Mouse (Mus musculus) lung, adult 18-20 months (tissue): ENCODE results near the gene Eomes.
A peak's percentile ranks its signal among the peaks of the same experiment; 100 is the strongest.

Source experiments
- DNase-seq, 2 experiments: peaks; one replicate each; pipeline ENCODE4 v3.0.0; 2022; ENCODE audit warnings: mixed read lengths in 2 of 2

Eomes gene

DNA sequence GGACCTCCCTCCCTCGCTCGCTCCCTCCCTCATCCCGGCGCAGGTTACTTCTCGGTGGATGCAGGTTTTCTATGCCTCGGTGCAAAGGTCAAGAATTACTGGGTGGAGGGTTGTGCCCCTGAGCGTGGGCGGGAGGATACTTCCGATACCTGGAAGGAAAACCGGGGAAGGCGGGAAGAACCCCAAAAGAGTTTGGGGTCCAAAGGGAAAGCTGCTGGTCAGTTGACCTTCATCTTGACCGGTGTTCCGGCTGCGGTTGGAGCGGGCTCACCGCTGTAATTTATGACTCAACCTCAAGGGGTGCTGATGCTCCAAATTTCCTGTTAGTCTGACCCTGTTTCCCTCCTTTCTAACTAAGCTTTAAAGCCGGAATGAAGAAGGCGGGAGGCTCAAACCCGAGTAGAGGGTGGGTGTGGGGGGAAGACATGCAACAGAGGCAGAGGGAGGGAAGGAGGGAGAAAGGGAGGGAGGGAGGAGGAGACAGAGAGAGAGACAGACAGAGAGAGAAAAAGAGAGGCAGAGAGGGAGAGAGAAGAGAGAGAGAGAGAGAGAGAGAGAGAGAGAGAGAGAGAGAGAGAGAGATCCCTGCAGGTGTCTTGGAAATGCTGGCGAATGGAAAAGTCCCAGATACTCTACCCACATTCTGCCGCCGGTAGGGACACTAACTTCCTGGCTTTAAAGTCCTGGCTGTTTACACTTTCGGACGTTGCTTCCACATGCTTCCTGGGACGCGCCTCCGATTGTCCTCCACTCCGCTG is 10.3 kb downstream of the Eomes start:
- DNase-seq = peak; percentile 61 to 62

DNA sequence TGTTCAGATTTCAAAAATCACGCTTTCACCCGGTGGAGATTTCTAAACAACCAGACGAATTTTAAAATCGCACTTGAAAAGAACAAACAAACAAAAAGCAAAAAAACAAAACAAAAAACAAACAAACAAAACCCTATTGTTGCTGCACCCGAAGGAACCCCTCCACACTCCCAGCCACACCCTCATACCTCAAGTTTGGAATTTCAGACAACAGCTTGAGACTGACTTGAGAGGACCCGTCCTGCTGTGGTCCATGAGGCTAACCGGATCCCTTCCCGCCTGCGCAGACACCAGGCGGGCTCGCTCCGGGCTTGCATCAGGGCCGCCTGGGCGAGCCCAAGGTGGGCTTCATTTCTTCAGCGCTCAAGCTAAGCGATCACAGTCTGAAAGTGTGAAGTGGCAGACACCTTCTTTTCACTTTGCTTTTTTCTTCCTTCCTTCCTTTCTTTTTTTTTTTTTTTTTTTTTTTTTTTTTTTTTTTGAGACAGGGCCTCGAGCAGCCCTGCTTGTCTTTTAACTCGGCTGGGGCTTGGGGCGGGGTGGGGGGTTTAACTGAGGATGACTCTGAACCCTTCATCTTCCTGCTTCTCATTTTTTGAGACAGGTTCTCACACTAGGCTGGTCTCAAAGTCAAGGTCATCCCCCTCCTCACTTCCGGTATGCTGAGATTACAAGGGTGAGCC is 11.0 kb downstream of the Eomes start:
- no peak for DNase-seq

DNA sequence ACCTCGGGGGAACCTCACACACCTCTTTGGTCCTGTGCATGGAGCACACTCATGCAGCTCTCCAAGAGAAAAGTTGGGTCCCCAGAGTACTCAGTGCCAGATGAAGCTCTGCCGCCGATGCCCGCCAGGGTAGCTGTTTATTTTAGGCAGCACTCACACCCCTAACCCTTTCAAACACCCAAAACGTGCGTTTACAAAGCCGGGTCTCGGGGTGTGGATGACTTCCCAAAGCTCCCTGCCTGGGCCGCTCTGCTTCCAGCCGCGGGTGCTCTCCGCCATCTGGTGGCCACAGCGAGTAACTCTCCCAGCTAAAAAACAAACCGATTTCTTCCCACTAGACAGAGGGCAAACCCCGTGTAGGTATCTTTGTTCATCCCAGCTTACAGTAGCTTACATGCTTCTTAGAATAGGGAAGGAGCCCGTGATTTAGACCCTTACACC is 11.6 kb downstream of the Eomes start:
- DNase-seq = peak; percentile 55 to 65

DNA sequence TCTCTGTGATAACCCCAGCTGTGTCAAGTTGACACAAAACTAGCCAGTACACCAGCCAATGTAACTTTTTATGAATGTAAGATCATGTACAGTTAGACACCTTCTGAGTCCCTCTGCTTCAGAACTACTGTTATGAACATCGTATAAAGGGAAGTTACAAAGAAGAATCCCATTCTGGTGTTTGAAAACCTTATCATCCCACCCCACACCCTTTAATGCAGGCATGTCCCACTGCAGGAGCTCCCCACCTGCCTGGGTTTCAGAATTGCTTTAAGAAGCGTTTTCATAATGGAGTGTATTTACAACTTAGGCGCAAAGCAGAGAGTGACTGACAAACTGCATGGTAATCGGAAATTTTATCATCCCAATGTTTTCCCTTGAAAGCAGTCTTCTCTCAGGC is 13.2 kb downstream of the Eomes start:
- DNase-seq = no peak

DNA sequence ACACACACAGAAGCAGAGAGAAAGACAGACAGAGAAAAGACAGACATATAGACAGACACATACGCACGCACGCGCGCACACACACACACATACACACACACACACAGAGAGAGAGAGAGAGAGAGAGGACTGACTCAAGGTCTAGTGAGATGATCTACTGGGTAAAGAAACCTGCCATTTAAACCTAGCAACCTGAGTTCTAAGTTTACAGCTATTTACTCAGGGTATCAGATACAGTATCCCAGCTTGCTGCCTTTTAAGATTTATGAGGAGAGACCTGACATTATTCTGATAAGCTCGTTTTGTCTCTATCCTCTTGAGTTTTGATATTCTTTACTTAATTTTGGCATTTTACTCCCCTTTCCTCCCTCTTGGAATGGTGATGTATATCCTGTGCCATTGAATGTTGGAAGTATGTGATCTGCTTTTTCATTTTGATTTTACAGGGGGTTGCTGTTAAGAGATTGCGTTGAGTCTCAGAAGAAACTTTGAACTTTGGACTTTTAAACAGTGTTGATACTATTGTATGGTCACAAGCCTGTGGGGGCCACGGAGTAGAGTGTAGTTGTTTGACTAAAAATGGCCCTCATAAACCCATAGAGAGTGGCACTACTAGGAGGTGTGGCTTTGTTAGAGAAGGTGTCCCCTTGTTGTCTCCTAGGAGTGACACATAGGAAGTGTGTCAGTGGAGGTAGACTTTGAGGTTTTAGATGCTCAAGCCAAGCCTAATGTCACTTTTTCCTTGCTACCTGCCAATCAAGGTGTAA is 15.1 kb downstream of the Eomes start:
- DNase-seq = no peak

DNA sequence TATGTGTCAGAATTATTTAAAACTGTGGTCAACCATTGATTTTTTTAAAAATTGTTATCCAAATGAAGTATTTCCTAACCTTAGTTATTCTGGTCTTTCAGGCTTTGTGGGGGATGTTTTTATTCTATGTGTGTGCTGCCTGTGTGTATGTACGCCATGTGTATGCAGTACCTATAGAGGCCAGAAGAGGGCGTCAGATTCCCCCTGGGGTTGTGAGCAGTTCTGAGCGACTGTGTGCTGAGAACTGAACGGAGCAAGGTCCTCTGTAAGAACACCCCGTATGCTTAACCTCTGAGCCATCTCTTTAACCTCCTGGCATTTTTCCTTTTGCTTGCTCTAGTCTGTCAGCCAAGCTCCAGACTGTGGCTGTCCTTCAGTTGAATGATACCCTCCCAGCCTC is 16.1 kb downstream of the Eomes start:
- no peak for DNase-seq

DNA sequence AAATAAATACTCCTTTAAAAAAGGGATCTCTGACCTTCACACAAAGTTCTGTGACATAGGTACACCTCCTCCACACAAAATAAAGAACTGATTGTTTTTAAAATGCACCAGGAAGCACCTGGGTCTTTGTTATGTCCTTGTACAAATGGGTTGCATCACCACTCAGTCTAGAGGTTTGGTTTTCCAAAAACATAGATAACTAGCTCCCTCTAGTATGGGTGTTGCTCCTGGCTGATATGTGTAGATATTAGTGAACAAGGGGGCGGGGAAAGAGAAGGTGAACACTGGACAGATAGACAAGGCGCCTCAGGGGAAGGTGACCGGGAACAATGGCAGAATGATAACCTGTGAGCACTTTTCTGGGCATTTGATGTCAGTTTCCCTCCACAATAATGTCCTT is 17.9 kb downstream of the Eomes start:
- DNase-seq = no peak

DNA sequence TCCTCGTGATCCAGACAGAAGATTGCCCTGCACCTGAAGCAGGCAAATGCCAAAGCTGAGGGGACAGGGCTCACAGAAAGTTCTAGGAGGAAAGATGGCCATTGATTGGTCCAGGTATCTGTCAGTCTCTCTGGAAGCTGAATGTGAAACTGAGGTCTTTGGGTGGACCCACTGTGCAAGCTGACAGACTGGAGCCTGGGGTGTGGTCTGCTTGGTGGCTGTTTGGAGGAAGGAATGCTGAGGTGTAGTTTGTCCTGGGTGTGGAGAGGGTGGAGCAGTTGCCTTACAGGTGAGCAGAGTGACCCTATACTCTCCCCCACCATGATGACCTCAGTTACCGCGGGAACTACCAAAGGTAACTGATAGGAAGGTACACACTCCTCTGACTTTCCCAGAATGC is 18.9 kb downstream of the Eomes start:
- no peak for DNase-seq

DNA sequence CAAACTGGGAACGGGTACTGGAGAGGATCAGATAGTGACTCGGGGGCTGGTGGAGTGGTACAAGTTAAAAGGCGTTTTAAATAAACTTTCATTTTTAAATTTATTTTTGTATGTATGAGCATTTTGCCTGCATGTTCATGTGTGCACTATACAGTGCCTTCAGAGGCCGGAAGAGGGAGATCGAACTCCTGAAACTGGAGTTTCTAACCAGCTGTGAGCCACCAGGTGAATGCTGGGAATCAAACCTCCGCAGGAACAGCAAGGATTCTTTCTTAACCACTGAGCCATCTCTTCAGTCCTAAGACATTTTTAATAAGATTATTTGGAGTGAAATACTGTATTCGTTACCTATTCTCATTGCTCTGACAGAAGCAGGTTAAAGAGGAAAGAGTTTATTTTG is 20.0 kb downstream of the Eomes start:
- no peak for DNase-seq

DNA sequence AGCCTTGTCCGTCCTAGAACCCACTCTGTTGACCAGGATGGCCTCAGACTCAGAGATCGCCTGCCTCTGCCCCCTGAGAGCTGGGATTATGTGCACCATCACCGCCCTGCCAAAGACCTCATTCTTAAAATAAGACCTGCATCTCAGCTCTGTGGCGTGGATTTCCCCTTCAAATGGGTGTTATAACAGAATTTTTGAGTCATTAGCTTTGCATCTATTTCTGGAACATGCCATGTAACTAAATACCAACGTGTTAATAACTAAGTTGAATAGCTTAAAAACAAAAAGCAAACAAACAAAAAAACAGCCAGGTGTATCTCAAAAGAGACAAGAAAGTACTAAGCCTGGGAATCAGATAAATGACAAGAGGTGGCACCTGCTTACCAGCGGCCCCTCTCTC is 23.0 kb downstream of the Eomes start:
- no peak for DNase-seq

DNA sequence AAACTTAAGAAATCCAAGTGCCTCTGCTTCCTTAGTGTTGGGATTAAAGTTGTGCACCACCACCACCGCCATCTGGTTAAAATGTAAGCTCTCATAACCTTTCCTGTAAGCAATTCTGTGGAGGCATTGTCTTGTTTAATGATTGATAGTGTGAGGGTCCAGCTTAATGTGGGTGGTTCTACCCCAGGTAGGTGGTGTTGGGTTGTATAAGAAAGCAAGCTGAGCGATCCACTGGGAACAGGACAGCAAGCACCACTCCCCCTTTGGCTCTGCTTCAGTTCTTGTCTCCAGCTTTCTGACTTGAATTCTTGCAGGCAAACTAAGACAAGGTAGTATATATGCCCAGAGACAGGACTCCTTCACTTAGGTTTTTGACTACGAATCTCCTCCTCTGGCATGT is 26.6 kb downstream of the Eomes start:
- DNase-seq = no peak

DNA sequence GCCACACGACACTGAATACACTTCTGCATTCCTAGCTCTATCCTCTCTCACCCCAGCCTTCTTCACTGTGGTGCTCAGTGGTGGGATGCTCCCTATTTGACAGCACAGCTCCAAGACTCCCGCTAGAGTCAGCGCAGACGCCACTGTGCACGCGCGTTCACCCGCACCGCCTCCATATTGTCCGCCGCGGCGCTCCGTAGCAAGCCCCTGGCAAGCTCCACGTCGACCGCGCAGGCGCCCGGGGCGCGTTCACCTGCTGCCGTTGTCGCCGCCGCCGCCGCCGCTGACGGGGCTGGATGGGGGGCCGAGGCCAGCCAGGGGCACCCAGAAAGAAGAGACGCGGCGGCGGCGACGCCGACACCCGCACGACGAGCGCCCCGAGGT is 28.0 kb downstream of the Eomes start, which contains the start of gene Golga4:
Gene Golga4, plus strand, starts transcription at position 248 of the 384 bp plus-strand sequence.
- peak; percentile 89 to 91 for DNase-seq

DNA sequence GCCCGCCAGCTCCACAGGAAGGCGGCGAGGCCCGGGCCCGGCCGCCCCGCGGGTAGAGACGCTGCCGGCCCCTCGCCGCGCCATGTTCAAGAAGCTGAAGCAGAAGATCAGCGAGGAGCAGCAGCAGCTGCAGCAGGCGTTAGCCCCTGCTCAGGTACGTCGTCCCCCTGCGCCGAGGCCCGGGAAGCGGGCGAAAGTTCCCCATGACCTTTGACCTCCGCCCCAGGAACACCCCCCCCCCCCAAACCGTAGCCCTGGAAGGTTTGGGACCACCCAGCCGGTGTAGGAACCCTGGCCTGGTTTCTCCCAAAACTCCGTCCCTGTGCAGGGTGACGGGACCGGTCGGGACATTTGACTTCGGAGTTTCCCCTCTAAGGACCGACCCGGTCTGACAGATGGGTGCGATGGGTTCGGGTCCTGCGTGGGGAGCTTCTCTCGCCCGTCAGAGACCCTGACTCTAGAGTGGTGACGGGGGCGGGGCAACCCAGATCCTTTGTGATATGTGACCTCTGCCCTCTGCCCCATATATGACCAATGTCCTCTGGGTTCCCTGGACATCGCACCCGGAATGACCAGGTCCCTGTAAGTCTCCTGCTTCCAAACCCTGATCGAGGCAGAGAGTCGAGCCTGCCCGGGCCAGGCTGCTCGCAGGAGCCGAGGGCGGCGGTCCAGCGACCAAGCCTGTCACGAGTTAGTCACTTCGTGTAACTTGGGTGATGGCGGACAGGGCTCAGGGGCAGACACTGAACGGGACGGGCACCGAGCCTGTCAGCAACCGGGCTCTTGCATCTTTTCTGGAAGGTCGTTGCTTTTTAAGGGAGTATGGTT is 28.6 kb downstream of the Eomes start:
- peak; percentile 23 to 24 for DNase-seq

DNA sequence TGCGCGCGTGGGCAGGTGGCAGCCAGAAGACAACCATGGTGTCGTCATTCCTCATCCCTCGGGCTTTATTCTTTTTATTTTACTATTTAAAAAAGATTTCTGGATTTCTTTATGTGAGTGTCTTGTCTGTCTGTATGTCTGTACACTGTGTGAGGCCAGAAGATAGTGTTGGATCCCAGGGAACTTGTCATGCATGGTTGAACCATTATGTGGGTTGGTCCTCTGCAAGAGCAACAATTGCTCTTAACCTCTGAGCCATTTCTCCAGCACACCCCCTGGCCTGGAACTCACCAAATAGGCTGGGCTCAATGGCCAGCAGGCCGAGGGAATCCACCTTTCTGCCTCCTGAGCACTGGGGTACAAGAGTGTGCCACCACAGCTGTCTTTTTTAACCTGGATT is 29.5 kb downstream of the Eomes start:
- DNase-seq = no peak

DNA sequence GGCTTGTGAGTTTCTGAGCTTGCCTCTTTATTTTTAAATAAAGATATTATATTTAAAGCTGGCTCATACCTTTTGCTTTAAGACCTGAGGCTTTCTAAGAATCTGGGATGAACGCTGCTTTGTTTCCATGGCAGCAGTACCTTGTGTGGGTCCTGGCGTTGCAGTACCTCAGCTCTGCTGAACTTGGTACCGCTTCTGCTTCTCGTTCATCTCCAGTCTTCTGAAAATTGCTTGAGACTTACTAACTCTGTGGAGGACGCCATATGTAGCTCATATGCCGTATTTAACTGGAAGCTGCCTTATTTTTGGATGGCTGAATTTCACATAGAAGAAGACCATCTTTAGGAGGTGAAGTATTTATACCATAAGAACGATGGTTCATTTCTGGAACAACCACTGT is 30.6 kb downstream of the Eomes start:
- no peak for DNase-seq

DNA sequence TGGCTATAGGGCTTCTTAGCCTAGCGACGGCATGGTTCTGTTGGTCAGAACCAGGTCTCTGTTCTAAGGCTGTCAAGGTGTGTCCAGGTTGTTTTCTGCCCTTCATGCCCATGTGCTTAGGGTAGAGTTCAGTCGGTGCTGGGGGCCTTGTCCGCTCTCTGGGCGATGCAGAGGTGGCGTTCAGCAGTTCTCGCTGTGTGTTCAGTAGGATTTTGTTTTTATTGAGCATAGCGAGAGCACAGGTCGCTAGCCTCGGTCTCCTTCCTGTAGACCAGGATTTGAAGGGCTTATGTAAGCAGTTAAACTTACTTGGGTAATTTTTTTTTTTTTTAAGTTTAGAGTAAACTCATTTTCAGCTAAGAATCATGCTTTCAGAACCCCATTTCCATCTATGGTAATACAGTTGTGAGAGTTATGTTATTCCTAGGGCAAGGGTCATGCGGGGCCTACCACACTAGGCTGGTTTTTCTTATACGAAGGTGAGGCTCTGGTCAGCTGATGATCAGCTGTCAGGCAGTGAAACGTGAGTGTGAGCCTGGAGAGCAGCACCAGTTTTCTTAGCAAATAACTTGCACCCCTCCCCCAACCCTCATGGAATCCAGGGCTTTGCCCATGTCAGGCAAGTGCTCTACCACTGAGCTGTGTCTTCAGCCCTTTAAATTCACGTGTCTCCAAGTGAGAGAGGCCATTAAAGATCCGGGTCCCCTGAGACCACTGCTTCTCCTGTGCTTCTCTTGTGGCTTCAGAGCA is 33.1 kb downstream of the Eomes start:
- peak in 1 of 2 experiments; percentile 28 for DNase-seq

DNA sequence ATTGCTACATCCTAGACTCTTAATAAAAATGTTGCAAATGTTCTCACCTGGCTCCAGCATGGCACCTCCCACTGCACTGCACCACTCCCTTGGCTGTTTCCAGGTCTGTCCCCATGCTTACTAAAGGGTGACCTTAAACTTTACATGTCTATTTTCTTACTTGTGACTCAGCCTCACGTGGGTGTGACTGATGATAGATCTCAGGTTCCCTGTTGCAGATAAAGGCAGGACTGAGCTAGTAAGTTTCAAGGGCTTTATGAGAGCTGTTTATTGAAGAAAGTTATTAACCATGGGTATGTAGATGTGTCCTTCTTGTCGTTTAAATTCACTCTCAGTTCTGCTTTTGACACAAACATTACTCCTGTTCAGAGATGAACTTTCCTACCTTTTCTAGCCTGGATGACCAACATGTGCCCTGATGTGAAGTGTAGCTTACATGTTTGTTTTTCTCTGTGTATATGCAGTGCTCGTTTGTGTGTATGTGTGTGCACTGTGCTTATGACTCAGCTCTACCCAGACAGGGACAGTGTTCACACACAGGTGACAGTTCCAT is 34.7 kb downstream of the Eomes start:
- DNase-seq = peak; percentile 36 to 67

DNA sequence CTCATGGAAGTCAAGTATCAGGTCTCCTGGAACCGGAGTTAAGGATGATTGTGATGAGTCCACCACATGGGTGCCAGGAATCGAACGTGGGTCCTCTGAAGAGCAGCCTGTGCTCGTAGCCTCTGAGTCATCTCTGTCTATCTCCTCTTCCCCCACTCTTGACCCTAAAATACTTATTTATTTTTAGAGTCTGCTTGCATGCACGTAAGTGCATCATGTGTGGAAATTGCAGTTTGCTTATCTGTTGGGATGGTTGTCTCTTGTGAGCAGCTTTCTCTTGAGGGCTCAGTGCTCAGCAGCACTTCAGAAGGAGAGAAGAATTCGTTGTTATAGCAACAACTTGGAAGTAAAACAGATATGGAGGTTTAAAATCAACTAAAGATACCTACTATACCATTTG is 37.5 kb downstream of the Eomes start:
- DNase-seq = no peak

DNA sequence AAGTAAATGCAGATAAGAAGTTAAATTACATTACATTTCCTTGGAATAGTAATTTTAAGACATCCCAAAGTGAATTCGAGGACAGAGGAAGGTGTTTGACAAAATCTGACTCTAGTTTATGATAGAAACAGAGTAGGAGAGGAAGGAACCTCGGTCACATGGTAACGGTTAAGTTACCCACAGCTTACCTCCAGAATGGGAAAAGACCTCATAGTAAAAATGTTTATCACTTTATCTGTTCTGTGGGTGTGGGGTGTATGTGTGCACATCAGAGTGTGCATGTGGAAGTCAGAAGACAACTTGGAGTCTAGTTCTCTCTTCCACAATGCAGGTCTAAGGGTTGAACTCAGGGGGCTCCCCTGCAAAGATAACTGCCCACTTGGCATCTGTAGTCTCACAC is 38.1 kb downstream of the Eomes start:
- no peak for DNase-seq

DNA sequence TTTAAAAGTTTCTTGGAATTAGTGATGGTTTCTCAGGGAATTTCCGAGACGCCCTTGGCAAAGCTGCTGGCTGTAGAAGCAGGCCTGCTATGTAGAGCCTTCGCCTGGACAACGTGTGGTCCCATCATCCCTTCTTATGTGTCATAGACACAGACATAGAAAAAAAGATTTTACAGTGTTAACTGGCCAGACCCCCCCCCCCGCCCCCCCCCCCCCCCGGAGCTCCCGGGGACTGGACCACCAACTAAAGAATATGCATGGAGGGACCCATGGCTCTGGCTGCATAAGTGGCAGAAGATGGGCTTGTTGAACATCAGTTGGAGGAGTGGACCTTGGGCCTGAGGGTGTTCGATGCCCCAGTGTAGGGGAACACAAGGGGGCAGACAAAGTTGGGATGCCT is 39.6 kb downstream of the Eomes start:
- no peak for DNase-seq

DNA sequence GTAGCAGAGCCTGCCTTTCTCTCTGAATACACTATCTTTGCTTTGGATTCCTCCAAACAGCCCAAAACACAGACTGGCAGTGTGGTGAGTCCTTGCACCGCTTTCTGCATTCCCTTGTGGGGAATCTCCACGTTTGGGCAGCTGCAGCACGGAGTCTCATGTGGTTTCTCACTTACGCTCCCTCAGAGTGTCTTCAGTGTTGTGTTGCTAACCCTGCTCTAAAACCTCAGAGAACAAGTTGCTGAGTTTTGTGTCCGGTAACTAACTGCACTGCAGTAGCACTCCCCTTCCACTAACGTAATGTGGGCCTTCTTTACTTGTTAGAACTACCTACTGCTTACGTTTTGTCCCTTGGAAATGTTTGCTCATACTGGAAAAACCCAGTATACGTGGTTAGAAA is 41.1 kb downstream of the Eomes start:
- DNase-seq = no peak

DNA sequence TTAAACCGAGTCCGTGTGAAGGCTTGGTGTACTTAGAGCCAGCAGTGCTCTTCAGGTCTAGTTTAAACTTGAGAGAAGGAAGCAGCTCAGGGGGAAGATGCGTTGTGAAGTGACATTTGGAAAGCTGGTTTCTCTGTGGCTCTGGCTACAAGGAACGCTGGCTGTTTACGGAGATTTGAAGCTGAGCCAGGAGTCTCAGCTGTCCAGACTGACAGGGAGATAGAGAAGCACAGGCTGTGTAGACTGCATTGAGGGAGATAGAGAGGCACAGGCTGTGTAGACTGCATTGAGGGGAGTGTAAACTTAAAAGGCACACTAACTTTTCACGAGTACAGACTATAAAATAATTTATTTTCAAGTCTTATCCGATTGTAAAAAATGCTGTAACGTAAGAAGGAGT is 42.0 kb downstream of the Eomes start:
- peak in 1 of 2 experiments; percentile 10 for DNase-seq
